Mouse (Mus musculus): ENCODE measurements around the gene Padi6.

Gene Padi6

DNA sequence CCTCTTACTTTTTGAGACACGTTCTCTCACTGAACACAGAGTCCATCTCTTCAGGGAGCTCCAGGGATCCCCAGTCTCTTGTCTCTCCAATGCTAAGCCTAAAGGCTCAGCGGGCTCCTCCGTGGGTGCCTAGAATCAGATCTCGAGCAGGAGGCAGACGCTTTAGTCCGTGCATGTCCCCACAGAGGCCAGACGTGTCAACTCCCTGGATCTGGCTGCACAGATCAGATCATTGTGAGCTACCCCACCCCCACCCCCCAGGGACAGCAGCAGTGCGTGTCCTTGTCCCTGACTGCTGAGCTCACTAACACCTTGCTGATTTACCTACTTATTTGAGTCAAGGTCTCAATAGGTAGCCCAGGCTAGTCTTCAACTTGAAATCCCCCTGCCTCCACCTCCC, 58.8 kb downstream of the Padi6 start:
- no peak for DNase-seq (ENCODE audit: low spot score)

DNA sequence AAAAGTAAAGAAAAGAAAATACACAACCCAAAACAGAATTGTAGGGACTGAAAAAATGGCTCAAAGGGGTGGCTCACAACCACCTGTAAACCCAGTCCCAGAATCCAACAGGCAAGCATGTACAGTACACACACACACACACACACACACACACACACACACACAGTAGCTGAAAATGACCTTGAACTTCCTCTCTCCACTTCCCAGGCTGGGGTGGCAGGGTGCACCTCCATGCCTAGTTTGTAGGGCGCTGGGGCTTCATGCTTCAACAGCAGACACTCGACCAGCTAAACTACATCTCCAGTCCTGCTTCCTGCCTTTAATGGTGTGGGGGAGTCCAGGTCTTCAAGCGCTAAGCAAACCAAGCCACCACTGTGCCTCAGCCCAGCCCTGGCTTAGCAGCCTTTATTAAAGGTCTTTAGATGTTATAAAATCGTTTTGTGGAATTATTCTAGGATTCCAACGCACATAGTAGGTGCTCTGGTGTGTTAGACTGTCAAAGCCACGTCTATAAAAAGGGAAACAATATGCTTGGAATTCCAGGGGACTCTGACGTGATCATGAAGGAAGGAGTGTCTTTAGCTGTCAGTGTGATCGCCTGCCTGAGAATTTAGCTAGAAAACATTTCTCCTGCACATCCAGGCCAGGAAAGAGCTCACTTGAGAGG, 61.6 kb downstream of the Padi6 start:
- DNase-seq (ENCODE audit: low spot score): no peak

DNA sequence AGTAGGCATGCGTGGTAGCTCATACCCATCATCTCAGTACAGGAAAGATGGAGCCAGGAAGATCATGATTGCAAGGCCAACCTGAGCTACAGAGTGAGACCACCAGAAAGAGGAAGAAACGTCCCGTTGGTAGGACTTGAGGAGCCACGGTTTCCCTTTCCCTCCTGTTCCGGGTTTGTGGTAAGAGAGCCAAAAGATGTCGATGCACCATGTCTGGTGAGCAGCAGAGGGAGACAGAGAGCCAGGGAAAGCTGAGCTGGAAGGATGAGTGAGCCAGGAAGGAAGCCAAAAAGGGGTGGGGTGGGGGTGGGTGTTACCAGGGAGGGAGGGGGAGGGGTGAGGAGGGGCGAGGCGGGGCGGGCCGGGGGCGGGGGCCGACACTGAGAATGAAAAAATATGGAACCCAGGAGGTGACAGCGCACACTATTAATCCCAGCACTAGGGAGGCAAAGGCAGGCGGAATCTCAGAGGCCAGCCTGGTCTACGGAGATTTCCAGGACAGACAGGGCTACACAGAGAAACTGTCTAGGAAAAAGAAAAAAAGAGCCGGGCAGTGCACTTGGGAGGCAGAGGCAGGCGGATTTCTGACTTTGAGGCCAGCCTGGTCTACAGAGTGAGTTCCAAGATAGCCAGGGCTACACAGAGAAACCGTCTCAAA, 62.6 kb downstream of the Padi6 start:
- DNase-seq (ENCODE audit: low spot score): peak; percentile 32

DNA sequence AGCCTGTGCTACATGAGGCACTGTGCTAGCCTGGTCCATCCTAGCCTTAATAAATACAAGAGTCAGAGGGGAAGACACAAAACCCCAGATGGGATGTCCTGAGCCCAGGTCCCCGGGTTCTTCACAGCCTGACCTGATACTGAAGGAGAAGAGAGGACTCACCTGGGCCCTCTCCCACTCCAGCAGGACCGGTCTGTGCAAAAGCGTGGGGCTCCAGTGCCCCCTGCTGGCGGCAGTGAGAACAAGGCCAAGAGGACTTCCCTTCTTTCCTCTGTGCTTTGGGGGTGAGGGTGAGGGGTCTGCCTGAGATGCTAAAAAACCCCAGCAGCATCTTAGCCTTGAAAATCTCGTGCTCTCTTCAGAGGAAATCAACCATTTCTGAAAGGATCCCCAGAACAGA, 63.4 kb downstream of the Padi6 start:
- DNase-seq (ENCODE audit: low spot score): peak; percentile 33
